Mouse (Mus musculus) MN1 (cell line): Measurements from ENCODE around the gene Ttc39a.
A peak's percentile ranks its signal among the peaks of the same experiment; 100 is the strongest.
"Not testable (repeated sequence)": the region's sequence is repeated elsewhere in the genome, so short reads cannot be mapped to it uniquely, and the experiment has no call there.

Experiments
- DNase-seq: peaks from one replicate; pipeline ENCODE4 v3.0.0-alpha.2; 2016; ENCODE audit warnings: low spot score

Gene Ttc39a

GRCm38 (mm10) chr4:109406486-109407175 lies at the start of gene Ttc39a:
TSS of gene Ttc39a (plus strand) at chr4:109406623.
- DNase-seq, result peak; percentile 40

GRCm38 (mm10) chr4:109378107-109378506 lies 28.3 kb upstream of the Ttc39a start:
- no peak for DNase-seq

- no peak for DNase-seq
Observed at GRCm38 (mm10) chr4:109382457-109382856, 24.0 kb upstream of the Ttc39a start.

GRCm38 (mm10) chr4:109385599-109385998 lies 20.8 kb upstream of the Ttc39a start:
- no peak for DNase-seq

- DNase-seq, result no peak
Observed at GRCm38 (mm10) chr4:109393229-109393779, 13.1 kb upstream of the Ttc39a start.

GRCm38 (mm10) chr4:109393902-109394301 lies 12.5 kb upstream of the Ttc39a start:
- no peak for DNase-seq

GRCm38 (mm10) chr4:109394314-109395074 lies 11.9 kb upstream of the Ttc39a start:
- no peak for DNase-seq

GRCm38 (mm10) chr4:109400366-109400980 lies 6.0 kb upstream of the Ttc39a start:
- no peak for DNase-seq

GRCm38 (mm10) chr4:109401176-109401689 lies 5.2 kb upstream of the Ttc39a start:
- no peak for DNase-seq

- not testable (repeated sequence) for DNase-seq
Observed at GRCm38 (mm10) chr4:109404908-109405307, 1.5 kb upstream of the Ttc39a start.

GRCm38 (mm10) chr4:109405415-109405814 lies 1.0 kb upstream of the Ttc39a start:
- no peak for DNase-seq

- peak; percentile 64 for DNase-seq
Observed at GRCm38 (mm10) chr4:109406054-109406485, 353 bp upstream of the Ttc39a start.

GRCm38 (mm10) chr4:109407176-109407520 lies 725 bp downstream of the Ttc39a start:
- no peak for DNase-seq

- DNase-seq, result peak; percentile 30
Observed at GRCm38 (mm10) chr4:109407701-109408485, 1.5 kb downstream of the Ttc39a start.

- DNase-seq, result no peak
Observed at GRCm38 (mm10) chr4:109410681-109411376, 4.4 kb downstream of the Ttc39a start.

GRCm38 (mm10) chr4:109411377-109411967 lies 5.0 kb downstream of the Ttc39a start:
- no peak for DNase-seq

- DNase-seq, result no peak
Observed at GRCm38 (mm10) chr4:109412233-109412632, 5.8 kb downstream of the Ttc39a start.

GRCm38 (mm10) chr4:109417998-109418397 lies 11.6 kb downstream of the Ttc39a start:
- DNase-seq, result no peak

GRCm38 (mm10) chr4:109419017-109419416 lies 12.6 kb downstream of the Ttc39a start:
- DNase-seq, result no peak

GRCm38 (mm10) chr4:109419563-109419962 lies 13.1 kb downstream of the Ttc39a start:
- no peak for DNase-seq
